Mouse (Mus musculus): ENCODE measurements around the gene Appl1. TPM values are rescaled to one million over a fixed set of nuclear protein-coding genes. Genes with fewer than 3 reads are reported as not detected.

Appl1 gene
- polyA plus RNA-seq, 1 experiment from 2014 or later, result 36.8 TPM

DNA sequence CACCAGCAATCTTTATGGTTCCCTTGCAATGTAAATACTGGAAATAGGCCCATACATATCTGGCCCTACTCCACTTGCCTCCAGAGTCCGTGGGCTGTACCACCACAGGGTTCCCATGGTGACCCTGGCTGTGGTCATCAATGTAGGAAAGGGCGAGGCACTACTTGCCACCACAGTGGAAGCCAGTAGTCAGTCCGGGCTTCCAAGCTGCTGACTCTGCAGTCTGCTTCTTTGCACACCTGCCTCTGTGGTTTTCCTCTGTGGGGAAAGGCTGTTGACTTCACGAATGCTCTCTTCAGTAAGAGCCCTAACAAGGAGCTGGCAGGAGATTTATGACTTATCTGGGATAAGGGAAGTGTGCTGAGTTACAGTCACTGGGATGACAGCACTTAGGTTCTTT, 92.3 kb downstream of the Appl1 start:
- Histone ChIP-seq H3K9me3 (ENCODE audit: control insufficient read depth, low read length) (no peaks in the 10 kb centered on the region), H3K4me3 (ENCODE audit: low read depth, low read length) (no peak overlapping the region), H3K4me1 (ENCODE audit: control insufficient read depth, insufficient read depth, low read length) (no peaks in the 10 kb centered on the region), H3K9ac (ENCODE audit: low read length) (no peak overlapping the region), H3K27me3 (ENCODE audit: control insufficient read depth, insufficient read depth, low read length) (no peaks in the 10 kb centered on the region), H3K36me3 (ENCODE audit: control insufficient read depth, insufficient read depth, low read length) (no peaks in the 10 kb centered on the region), H3K4me2 (ENCODE audit: low read depth, severe bottlenecking) (no peak overlapping the region), H3K27ac (replicated peaks; ENCODE audit: low read depth, low read length) (no peak overlapping the region)
- no peak for DNase-seq (ENCODE audit: low spot score)
- 78% methylated on average over 4 of the region's 4 CpGs for WGBS
- no peak for ATAC-seq (ENCODE audit: insufficient number of reproducible peaks, low FRiP score, low TSS enrichment, low read depth)

Other genes with a start within 250 kb of the Appl1 start
- gene Asb14, start 76.7 kb downstream of the Appl1 start, polyA plus RNA-seq (2014; fragmentation: Nextera tagmentation; extraction: Ambion mirVana), result 0.11 and 0.13 TPM in 2 replicates
- gene Hesx1, start 23.2 kb upstream of the Appl1 start, polyA plus RNA-seq (2014; fragmentation: Nextera tagmentation; extraction: Ambion mirVana), result 0.25 and 0.52 TPM in 2 replicates
- 11.3 and 12.3 TPM in 2 replicates for gene Il17rd, start 67.7 kb upstream of the Appl1 start, polyA plus RNA-seq (2014; fragmentation: Nextera tagmentation; extraction: Ambion mirVana)
- 17.8 and 18.7 TPM in 2 replicates for gene Arhgef3, start 143.7 kb upstream of the Appl1 start, polyA plus RNA-seq (2014; fragmentation: Nextera tagmentation; extraction: Ambion mirVana)